Mouse (Mus musculus) bone marrow, adult 2 months (tissue): ENCODE results near the gene Diexf.

ENCODE experiments used
- CTCF ChIP-seq: fragments of 200-500 bp; IDR thresholded peaks from 2 replicates; pipeline ENCODE4 v1.5.1; 2011; ENCODE audit warnings: low read length, control low read depth; ENCODE audit not compliant: control insufficient read depth, insufficient read depth
- POLR2A ChIP-seq: fragments of 200-500 bp; IDR thresholded peaks from 2 replicates; pipeline ENCODE4 v1.6.1; 2011; ENCODE audit warnings: low read depth, mild to moderate bottlenecking, control low read depth, low read length, borderline replicate concordance; ENCODE audit not compliant: control insufficient read depth

GRCm38 (mm10) chr1:193082311-193082921 is 47.7 kb downstream of the Diexf start:
- TF ChIP-seq POLR2A (no peak), CTCF (no peak)
